Mouse (Mus musculus): ENCODE measurements around the gene Col27a1. TPM values are rescaled to one million over a fixed set of nuclear protein-coding genes. Genes with fewer than 3 reads are reported as not detected.

Gene Col27a1
- polyA plus RNA-seq, 1 experiment: 1.4 TPM

DNA sequence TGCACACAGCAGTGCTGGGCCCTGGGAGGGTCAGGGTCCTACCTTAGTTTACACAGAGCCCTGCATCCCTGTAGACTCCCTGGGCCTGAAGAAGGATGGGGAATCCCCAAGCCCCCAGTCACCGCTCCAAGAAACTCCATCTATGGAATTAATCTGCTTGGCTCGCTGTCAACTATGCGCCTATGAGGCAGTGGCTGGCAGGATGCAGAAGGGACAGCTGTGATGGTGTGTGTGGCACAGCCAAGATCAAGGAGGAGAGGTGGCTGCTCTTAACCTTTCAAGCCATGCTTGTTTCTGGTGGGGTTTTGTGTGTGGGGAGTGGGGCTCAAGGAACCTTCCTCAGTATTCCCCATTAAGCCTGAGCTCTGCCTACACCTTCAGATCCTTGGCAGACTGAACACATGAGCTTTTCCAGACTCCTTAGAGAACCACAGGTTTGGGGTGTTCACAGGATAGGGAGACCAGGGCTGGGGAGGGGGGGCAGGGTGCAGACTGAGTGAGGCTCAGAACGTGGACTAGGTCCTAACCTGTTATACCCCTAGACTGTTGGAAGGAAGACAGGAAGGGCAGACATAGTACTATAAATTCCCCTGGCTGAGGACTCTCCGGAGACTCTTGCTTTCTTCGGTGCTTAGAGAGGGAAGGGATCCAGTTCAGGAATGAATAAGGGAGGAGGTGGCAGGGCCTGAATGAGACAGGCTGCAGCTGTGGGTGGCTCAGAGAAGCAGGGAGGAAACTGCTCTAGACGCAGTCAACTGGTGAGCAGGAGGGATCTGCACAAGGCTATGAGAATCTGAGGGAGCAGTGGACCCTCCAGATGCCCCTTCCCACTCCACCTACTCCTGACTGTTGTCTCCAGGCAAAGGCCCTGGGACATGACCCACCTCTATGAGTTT, 20.0 kb downstream of the Col27a1 start:
- no peak overlapping the region for H3K9ac ChIP-seq (ENCODE audit: low read depth, poor library complexity, severe bottlenecking)
- H3K9me3 ChIP-seq (replicated peaks; ENCODE audit: control insufficient read depth, insufficient read depth, low read length, poor library complexity, severe bottlenecking): no peaks in the 10 kb centered on the region
- H3K27ac ChIP-seq (ENCODE audit: insufficient read depth, low read length): no peak overlapping the region
- no peaks in the 10 kb centered on the region for H3K4me1 ChIP-seq (ENCODE audit: control insufficient read depth, insufficient read depth, low read length)
- no peak for TF ChIP-seq EP300 (IDR thresholded peaks at IDR 0.05; ENCODE audit: insufficient read depth, low read depth, low read length)
- no peak overlapping the region for H3K4me3 ChIP-seq (ENCODE audit: low read depth, low read length)
- H3K27me3 ChIP-seq (ENCODE audit: control insufficient read depth, insufficient read depth, low read length, poor library complexity, severe bottlenecking): no peaks in the 10 kb centered on the region
- H3K36me3 ChIP-seq (ENCODE audit: control insufficient read depth, insufficient read depth, low read length, poor library complexity, severe bottlenecking): no peaks in the 10 kb centered on the region

DNA sequence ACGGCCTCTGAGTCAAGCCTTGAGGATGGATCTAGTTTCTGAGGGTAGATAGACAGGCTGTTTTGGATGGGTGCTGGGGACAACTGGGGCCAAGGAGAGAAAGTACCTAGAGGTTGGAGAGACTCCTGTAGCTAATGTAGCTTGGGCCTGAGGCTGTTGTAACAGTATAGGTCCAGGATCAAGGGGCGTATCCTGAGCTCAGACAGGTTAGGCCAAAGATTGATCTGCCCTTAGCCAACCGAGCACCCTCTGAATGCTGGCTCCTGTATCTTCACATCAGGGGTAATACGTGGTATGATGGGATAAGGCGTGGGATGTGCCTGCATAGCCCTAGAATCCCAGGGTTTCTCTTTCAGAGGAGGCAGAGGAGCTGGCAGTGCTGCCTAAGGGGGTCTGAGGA, 21.0 kb downstream of the Col27a1 start:
- no peak for TF ChIP-seq CTCF (IDR thresholded peaks at IDR 0.05; ENCODE audit: low read depth, low read length)
- no peak for TF ChIP-seq POLR2A (IDR thresholded peaks at IDR 0.05; ENCODE audit: insufficient read depth, low read length)
- TF ChIP-seq EP300 (IDR thresholded peaks at IDR 0.05; ENCODE audit: insufficient read depth, low read depth, low read length): no peak
- Histone ChIP-seq H3K27me3 (ENCODE audit: control insufficient read depth, insufficient read depth, low read length, poor library complexity, severe bottlenecking) (no peaks in the 10 kb centered on the region), H3K27ac (ENCODE audit: insufficient read depth, low read length) (no peak overlapping the region), H3K9ac (ENCODE audit: low read depth, poor library complexity, severe bottlenecking) (no peak overlapping the region), H3K4me3 (ENCODE audit: low read depth, low read length) (no peak overlapping the region), H3K36me3 (ENCODE audit: control insufficient read depth, insufficient read depth, low read length, poor library complexity, severe bottlenecking) (no peaks in the 10 kb centered on the region), H3K9me3 (replicated peaks; ENCODE audit: control insufficient read depth, insufficient read depth, low read length, poor library complexity, severe bottlenecking) (no peaks in the 10 kb centered on the region), H3K4me1 (ENCODE audit: control insufficient read depth, insufficient read depth, low read length) (no peaks in the 10 kb centered on the region)

DNA sequence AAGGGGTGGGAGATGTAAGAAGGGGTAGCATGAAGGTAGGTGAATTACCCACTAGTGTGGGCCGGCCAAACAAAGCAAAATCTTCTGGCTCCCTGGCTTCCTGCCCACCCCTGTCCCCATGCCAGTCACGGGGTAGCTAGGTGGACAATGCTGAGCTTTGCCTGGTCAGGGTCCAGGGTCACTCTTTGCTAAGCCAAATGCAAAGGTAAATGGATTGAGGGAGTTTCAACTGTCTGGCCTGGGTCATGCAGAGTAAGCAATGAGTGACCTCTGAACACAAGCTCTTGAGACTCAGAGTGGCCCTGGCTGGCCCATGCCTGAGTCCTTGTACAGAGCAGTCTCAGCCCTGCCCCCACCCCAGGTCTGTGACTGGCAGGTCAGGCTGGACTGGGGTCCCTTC, 22.4 kb downstream of the Col27a1 start:
- no peaks in the 10 kb centered on the region for H3K27me3 ChIP-seq (ENCODE audit: control insufficient read depth, insufficient read depth, low read length, poor library complexity, severe bottlenecking)
- no peak overlapping the region for H3K4me3 ChIP-seq (ENCODE audit: low read depth, low read length)
- H3K27ac ChIP-seq (ENCODE audit: insufficient read depth, low read length): no peak overlapping the region
- TF ChIP-seq EP300 (IDR thresholded peaks at IDR 0.05; ENCODE audit: insufficient read depth, low read depth, low read length) (no peak), CTCF (IDR thresholded peaks at IDR 0.05; ENCODE audit: low read depth, low read length) (no peak), POLR2A (IDR thresholded peaks at IDR 0.05; ENCODE audit: insufficient read depth, low read length) (no peak)
- H3K36me3 ChIP-seq (ENCODE audit: control insufficient read depth, insufficient read depth, low read length, poor library complexity, severe bottlenecking): no peaks in the 10 kb centered on the region
- no peak overlapping the region for H3K9ac ChIP-seq (ENCODE audit: low read depth, poor library complexity, severe bottlenecking)
- no peaks in the 10 kb centered on the region for H3K9me3 ChIP-seq (replicated peaks; ENCODE audit: control insufficient read depth, insufficient read depth, low read length, poor library complexity, severe bottlenecking)
- H3K4me1 ChIP-seq (ENCODE audit: control insufficient read depth, insufficient read depth, low read length): no peaks in the 10 kb centered on the region

DNA sequence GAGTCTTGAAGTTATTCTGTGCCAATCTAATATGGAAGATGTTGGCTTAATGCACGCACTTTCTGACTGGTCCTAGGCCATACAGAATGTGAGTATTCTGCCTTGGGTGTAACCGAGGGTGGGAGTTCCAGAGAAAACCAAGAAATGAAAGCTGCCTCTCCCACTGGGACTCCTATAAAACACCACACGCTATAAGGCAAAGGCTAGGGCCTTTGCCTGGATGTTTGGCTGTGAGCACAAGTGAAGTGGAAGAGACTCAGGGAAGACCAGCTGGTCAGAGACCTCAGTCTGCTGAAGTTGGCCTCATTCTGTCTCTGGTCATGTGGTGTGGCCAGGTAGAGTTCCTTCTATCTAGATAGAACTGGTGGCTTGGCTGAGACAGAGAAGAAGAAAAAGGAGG, 23.4 kb downstream of the Col27a1 start:
- H3K27me3 ChIP-seq (ENCODE audit: control insufficient read depth, insufficient read depth, low read length, poor library complexity, severe bottlenecking): no peaks in the 10 kb centered on the region
- no peaks in the 10 kb centered on the region for H3K4me1 ChIP-seq (ENCODE audit: control insufficient read depth, insufficient read depth, low read length)
- TF ChIP-seq EP300 (IDR thresholded peaks at IDR 0.05; ENCODE audit: insufficient read depth, low read depth, low read length) (no peak), POLR2A (IDR thresholded peaks at IDR 0.05; ENCODE audit: insufficient read depth, low read length) (no peak), CTCF (IDR thresholded peaks at IDR 0.05; ENCODE audit: low read depth, low read length) (no peak)
- H3K36me3 ChIP-seq (ENCODE audit: control insufficient read depth, insufficient read depth, low read length, poor library complexity, severe bottlenecking): no peaks in the 10 kb centered on the region
- no peaks in the 10 kb centered on the region for H3K9me3 ChIP-seq (replicated peaks; ENCODE audit: control insufficient read depth, insufficient read depth, low read length, poor library complexity, severe bottlenecking)
- no peak overlapping the region for H3K9ac ChIP-seq (ENCODE audit: low read depth, poor library complexity, severe bottlenecking)
- H3K4me3 ChIP-seq (ENCODE audit: low read depth, low read length): no peak overlapping the region
- no peak overlapping the region for H3K27ac ChIP-seq (ENCODE audit: insufficient read depth, low read length)

DNA sequence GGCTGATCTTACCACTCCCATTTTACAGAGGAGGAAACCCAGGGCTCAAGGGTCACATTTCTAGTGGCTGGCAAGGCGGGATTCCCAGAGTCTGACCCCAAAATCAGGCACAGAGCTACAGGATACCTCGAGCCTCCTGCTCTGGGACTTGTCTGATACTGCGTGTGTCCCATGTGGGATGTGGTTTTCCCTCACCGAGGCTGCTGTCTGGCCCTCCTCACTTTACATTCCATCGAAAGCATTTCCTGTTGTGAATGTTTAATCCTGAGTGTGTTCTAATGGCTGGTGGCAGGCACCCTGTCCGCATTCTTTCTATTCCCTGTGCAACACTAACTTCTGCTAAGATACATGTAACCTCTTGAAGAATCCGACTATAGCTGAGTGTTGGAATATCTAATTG, 24.3 kb downstream of the Col27a1 start:
- Histone ChIP-seq H3K9ac (ENCODE audit: low read depth, poor library complexity, severe bottlenecking) (no peak overlapping the region), H3K4me3 (ENCODE audit: low read depth, low read length) (no peak overlapping the region), H3K27me3 (ENCODE audit: control insufficient read depth, insufficient read depth, low read length, poor library complexity, severe bottlenecking) (no peaks in the 10 kb centered on the region), H3K36me3 (ENCODE audit: control insufficient read depth, insufficient read depth, low read length, poor library complexity, severe bottlenecking) (no peaks in the 10 kb centered on the region), H3K4me1 (ENCODE audit: control insufficient read depth, insufficient read depth, low read length) (no peaks in the 10 kb centered on the region), H3K27ac (ENCODE audit: insufficient read depth, low read length) (no peak overlapping the region), H3K9me3 (replicated peaks; ENCODE audit: control insufficient read depth, insufficient read depth, low read length, poor library complexity, severe bottlenecking) (no peaks in the 10 kb centered on the region)
- TF ChIP-seq EP300 (IDR thresholded peaks at IDR 0.05; ENCODE audit: insufficient read depth, low read depth, low read length) (no peak), CTCF (IDR thresholded peaks at IDR 0.05; ENCODE audit: low read depth, low read length) (no peak), POLR2A (IDR thresholded peaks at IDR 0.05; ENCODE audit: insufficient read depth, low read length) (no peak)

DNA sequence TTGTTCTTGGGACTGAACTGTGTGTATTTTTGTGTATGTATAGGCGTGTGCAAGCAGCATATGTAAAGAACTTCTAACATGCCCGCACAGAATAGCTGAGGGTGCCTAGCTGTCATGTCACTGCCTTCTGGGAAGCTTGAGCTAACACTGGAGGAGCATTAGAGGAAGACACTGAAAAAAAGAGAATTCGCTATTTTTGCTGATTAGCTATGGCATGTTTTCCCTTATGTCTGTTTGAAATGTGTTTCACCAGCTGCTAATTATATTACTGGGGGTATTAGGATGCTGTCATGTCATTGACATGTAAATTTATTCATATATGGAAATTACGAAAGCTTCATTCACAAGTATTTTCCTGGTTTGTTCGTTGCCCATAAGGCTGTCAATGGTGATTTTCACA, 24.9 kb downstream of the Col27a1 start:
- no peaks in the 10 kb centered on the region for H3K27me3 ChIP-seq (ENCODE audit: control insufficient read depth, insufficient read depth, low read length, poor library complexity, severe bottlenecking)
- no peaks in the 10 kb centered on the region for H3K36me3 ChIP-seq (ENCODE audit: control insufficient read depth, insufficient read depth, low read length, poor library complexity, severe bottlenecking)
- no peaks in the 10 kb centered on the region for H3K9me3 ChIP-seq (replicated peaks; ENCODE audit: control insufficient read depth, insufficient read depth, low read length, poor library complexity, severe bottlenecking)
- no peaks in the 10 kb centered on the region for H3K4me1 ChIP-seq (ENCODE audit: control insufficient read depth, insufficient read depth, low read length)
- H3K27ac ChIP-seq (ENCODE audit: insufficient read depth, low read length): no peak overlapping the region
- no peak overlapping the region for H3K9ac ChIP-seq (ENCODE audit: low read depth, poor library complexity, severe bottlenecking)
- TF ChIP-seq CTCF (IDR thresholded peaks at IDR 0.05; ENCODE audit: low read depth, low read length): no peak
- no peak for TF ChIP-seq EP300 (IDR thresholded peaks at IDR 0.05; ENCODE audit: insufficient read depth, low read depth, low read length)
- TF ChIP-seq POLR2A (IDR thresholded peaks at IDR 0.05; ENCODE audit: insufficient read depth, low read length): no peak
- no peak overlapping the region for H3K4me3 ChIP-seq (ENCODE audit: low read depth, low read length)

Measured in ES-Bruce4 (cell line).